Mouse (Mus musculus) spleen, adult 12 weeks (tissue): ENCODE results near the gene Stard8.
"Not testable (repeated sequence)": the region's sequence is repeated elsewhere in the genome, so short reads cannot be mapped to it uniquely, and the experiment has no call there.

Experiments used
- DNase-seq: peaks from one replicate; pipeline ENCODE4 v3.0.0; 2022; ENCODE audit warnings: low spot score

The Stard8 gene

GRCm38 (mm10) chrX:99046360-99047055 lies 43.5 kb downstream of the Stard8 start:
- DNase-seq, result no peak

GRCm38 (mm10) chrX:99048111-99048510 lies 45.1 kb downstream of the Stard8 start:
- no peak for DNase-seq

- DNase-seq, result no peak
These were observed 46.2 kb downstream of the Stard8 start for GRCm38 (mm10) chrX:99049247-99049646.

GRCm38 (mm10) chrX:99050736-99051481 lies 47.9 kb downstream of the Stard8 start:
- DNase-seq, result no peak

GRCm38 (mm10) chrX:99052255-99052654 lies 49.2 kb downstream of the Stard8 start:
- no peak for DNase-seq

GRCm38 (mm10) chrX:99054512-99054911 lies 51.5 kb downstream of the Stard8 start:
- DNase-seq, result no peak

- no peak for DNase-seq
These were observed 54.9 kb downstream of the Stard8 start for GRCm38 (mm10) chrX:99057772-99058440.

GRCm38 (mm10) chrX:99059119-99059518 lies 56.1 kb downstream of the Stard8 start:
- DNase-seq, result no peak

GRCm38 (mm10) chrX:99065582-99065981 lies 62.5 kb downstream of the Stard8 start:
- no peak for DNase-seq

- no peak for DNase-seq
These were observed 63.5 kb downstream of the Stard8 start for GRCm38 (mm10) chrX:99066550-99066949.

GRCm38 (mm10) chrX:99067232-99067631 lies 64.2 kb downstream of the Stard8 start:
- DNase-seq, result no peak

GRCm38 (mm10) chrX:99067671-99068151 lies 64.7 kb downstream of the Stard8 start:
- DNase-seq, result no peak

GRCm38 (mm10) chrX:99071188-99071587 lies 68.1 kb downstream of the Stard8 start:
- no peak for DNase-seq

GRCm38 (mm10) chrX:99072596-99072995 lies 69.5 kb downstream of the Stard8 start:
- DNase-seq, result no peak

- no peak for DNase-seq
These were observed 72.1 kb downstream of the Stard8 start for GRCm38 (mm10) chrX:99075111-99075510.

GRCm38 (mm10) chrX:99076460-99076859 lies 73.4 kb downstream of the Stard8 start:
- DNase-seq, result no peak

- not testable (repeated sequence) for DNase-seq
These were observed 75.4 kb downstream of the Stard8 start for GRCm38 (mm10) chrX:99078374-99078892.

- no peak for DNase-seq
These were observed 89.7 kb downstream of the Stard8 start for GRCm38 (mm10) chrX:99092704-99093103.

GRCm38 (mm10) chrX:99111088-99111724 lies 108.2 kb downstream of the Stard8 start:
- DNase-seq, result not testable (repeated sequence)

- DNase-seq, result no peak
These were observed 116.5 kb downstream of the Stard8 start for GRCm38 (mm10) chrX:99119510-99119909.
